Mouse (Mus musculus) gastrocnemius, postnatal 14 days (tissue): ENCODE measurements around the gene Fam229a. TPM values are rescaled to one million over a fixed set of nuclear protein-coding genes. Genes with fewer than 3 reads are reported as not detected.
"Not testable (repeated sequence)": the region's sequence is repeated elsewhere in the genome, so short reads cannot be mapped to it uniquely, and the experiment has no call there.

Source experiments
- DNase-seq: peaks from one replicate; pipeline ENCODE4 v3.0.0; 2021; ENCODE audit warnings: mixed read lengths
- intact Hi-C: fragments of 180-260 bp; cut with DNase I; formaldehyde crosslinking; loops from one replicate; pipeline ENCODE4 v1.15.1; 2025; ENCODE audit warnings: low total_unique reads
- total RNA-seq, 2 experiments: library from RNA; stranded (reverse); gene quantifications; 2 replicates each; pipeline ENCODE4 v1.2.3; 2021

Gene Fam229a
- total RNA-seq, 2 experiments from 2014 or later: not detected

DNA sequence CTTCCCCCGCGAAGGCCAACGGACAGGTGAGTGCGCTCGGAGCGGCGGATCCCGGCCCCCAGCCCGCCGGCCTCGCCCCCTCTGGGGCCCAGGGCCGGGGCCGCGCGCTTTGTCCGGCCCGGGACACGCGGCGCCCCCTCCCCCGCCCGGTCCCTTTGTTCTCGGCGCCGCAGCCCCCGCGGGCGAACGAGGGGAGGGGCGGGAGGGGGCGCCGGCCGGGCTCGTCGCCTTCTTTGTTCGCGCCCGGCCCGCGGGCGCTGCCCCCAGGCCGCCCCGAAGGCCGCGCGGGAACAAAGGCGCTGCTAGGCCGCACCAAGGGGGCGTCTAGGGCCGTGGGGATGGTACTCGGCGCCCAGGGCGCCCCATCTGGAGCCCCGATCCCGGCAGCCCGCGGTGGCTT is 22.9 kb downstream of the Fam229a start:
- DNase-seq: no peak
- intact Hi-C loops: no loop called here

DNA sequence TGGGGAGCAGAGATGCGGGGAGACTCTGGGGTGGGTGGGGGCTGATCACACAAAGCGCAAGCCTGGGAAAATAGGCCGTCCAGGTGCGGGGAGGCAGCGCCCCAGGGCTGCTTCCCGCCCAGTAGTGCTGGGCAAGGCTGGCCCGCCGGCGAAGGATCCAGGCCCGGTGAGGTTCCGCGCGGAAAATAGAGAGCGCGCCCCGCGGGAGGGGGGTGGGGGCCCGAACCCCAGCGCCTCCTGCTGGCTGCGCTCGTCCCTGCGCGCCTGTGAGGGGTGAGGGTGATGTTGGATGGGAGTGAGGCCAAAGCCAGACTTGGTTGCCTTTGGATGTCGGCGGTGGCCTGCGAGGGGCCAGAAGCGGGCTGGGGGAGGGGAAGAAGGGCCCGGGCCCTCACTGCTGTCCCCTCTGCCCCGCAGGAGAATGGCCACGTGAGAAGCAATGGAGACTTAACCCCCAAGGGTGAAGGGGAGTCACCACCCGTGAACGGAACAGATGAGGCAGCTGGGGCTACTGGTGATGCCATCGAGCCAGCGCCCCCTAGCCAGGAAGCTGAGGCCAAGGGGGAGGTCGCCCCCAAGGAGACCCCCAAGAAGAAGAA is 23.4 kb downstream of the Fam229a start:
- intact Hi-C loops: no loop called here
- peak; percentile 69 for DNase-seq

DNA sequence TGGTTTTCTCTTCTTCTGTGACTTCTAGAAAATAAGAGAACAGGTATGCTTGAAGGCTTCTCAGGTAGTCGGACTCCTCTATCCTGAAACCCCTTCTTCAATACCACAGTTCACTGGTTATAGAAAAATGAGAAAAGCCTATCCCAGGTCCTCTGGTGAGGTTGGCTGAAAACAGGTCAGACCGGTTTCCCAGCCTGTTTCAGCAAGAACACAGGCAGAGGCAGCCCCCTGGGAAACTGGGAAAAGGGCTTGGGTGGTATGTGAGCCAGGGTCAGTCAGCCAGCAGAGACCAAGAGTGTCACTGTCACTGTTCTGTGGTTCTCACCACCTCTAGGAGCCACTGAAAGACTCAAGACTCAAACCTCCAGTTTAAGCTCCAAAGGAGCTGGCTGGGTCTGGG is 25.9 kb downstream of the Fam229a start:
- no peak for DNase-seq
- intact Hi-C loops: no loop called here

DNA sequence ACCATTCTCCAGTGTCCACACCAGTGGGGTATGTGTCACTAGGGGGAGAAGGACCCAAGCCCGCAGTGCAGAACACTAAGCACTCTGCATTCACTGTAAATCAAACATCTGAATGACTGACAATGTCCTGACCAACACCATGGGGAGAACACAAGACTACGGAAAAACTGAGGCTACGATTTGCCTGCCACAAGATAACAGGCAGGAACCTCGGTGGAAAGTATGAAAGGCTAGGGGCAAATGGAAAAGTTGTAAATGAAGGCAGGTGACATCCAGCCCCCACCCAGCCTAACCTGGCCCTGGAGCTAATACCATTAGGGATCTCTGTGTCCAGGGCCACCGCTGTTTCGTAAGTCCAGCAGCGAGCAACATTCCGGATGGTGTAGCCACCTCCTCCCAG is 27.5 kb downstream of the Fam229a start:
- intact Hi-C loops: no loop called here
- DNase-seq: no peak

DNA sequence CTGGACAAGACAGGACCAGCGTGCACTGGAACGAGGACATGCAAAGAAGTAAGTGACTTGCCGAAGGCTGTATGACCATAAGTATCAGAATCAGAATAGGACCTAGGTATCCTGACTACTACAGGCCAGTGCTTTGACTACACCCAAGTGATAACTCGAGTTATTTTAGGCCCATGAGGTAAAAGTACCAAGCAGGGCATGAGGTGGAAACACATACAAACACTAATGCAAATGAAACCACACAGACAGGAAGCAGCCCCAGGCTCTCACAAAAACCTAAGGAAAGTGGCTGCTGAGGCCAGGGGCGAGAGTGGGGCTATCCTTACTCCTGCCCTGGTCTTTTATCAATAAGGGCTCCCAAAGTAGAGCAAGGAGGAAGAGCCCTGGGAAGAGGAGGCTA is 34.3 kb downstream of the Fam229a start:
- DNase-seq: no peak
- intact Hi-C loops: no loop called here

DNA sequence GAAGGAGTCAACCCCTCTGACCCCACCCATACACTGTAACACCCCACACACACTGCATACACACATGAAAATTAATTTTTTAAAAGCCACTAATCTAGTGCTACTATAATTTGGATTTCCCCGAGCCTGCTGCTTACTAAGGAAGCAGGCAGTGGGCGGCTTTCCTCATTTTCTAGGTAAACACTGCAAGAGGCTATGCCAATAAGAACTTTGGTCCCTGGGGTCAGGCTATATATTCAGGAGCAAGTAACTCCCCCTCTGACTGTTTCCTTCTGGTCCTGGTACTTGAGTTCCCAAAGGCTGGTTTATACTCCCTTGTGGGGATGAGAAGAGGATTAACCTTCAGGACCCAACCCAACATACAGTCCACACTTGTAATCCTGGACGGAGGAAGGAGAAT is 34.9 kb downstream of the Fam229a start:
- intact Hi-C loops: no loop called here
- DNase-seq: no peak

DNA sequence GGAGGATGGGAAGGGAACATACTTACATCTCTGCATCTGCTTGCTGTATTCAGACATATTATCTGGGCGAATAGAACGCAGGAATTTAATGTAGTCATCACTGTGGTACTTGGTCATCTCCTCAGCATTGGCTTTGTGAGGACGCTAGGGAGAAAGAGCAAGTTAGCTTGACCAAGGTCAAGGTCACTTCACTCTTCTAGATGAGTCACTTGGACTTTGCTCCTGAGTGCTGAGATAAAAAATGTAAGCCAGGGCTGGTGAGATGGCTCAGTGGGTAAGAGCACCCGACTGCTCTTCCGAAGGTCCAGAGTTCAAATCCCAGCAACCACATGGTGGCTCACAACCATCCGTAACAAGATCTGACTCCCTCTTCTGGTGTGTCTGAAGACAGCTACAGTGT is 37.9 kb downstream of the Fam229a start:
- not testable (repeated sequence) for DNase-seq

DNA sequence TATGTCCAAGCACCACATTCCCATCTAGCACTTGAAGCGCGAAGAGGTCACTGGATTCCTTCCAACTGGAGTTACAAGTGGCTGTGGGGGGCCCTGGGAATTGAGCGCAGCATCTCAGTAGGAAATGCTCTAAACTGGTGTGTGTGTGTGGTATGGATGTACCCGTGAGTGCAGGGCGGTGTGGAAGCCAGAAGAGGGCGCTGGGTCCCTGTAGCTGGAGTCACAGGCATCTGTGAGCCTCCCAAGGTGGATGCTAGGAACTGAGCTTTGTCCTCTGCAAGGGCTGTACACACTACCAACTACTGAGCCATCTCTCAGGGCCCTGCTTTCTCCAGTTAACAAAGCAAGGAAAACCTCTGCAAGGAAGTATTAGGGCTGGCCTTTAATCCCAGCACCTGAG is 49.0 kb downstream of the Fam229a start:
- intact Hi-C loops: loop anchor here (10.0 kb wide), 1 partner anchor 75 kb away; the partner anchor contains the start of genes Dcdc2b and Iqcc
- DNase-seq: peak; percentile 13

More for the DNA sequence above, 37.9 kb downstream of the Fam229a start:
- intact Hi-C loops: not testable (repeated sequence)

Other genes starting within 250 kb of the Fam229a start
- gene C77080, start 229.8 kb upstream of the Fam229a start, total RNA-seq: 1 to 10 TPM; 2.3 to 2.5 TPM
- 10 to 100 TPM; 50.0 to 63.6 TPM for gene Sync, start 203.6 kb upstream of the Fam229a start, total RNA-seq
- gene Rbbp4, start 155.8 kb upstream of the Fam229a start, total RNA-seq: 10 to 100 TPM; 66.0 to 67.2 TPM
- 10 to 100 TPM; 24.0 to 25.1 TPM for gene Zbtb8os, start 155.5 kb upstream of the Fam229a start, total RNA-seq
- 1 to 10 TPM; 2.4 to 2.9 TPM for gene Zbtb8a, start 113.1 kb upstream of the Fam229a start, total RNA-seq
- not detected for gene Zbtb8b, start 50.3 kb upstream of the Fam229a start, total RNA-seq
- gene Bsdc1, start 29.6 kb upstream of the Fam229a start, total RNA-seq: 10 to 100 TPM; 22.2 to 32.6 TPM
- not detected for gene Tssk3, start 168 bp upstream of the Fam229a start, total RNA-seq
- 10 to 100 TPM in 1 of 2 experiments, 1 to 10 TPM in 1; 9.2 to 14.4 TPM for gene Marcksl1, start 22.4 kb downstream of the Fam229a start, total RNA-seq
- 10 to 100 TPM; 14.9 to 16.9 TPM for gene Hdac1, start 51.5 kb downstream of the Fam229a start, total RNA-seq
- under 1 TPM; 0.37 to 0.44 TPM for gene Lck, start 82.5 kb downstream of the Fam229a start, total RNA-seq
- under 1 TPM; 0.62 to 0.66 TPM for gene Fam167b, start 87.4 kb downstream of the Fam229a start, total RNA-seq
- 100 to 1,000 TPM; 135 to 141 TPM for gene Eif3i, start 109.5 kb downstream of the Fam229a start, total RNA-seq
- 10 to 100 TPM; 33.6 to 35.8 TPM for gene Tmem234, start 109.5 kb downstream of the Fam229a start, total RNA-seq
- gene Dcdc2b, start 123.1 kb downstream of the Fam229a start, total RNA-seq: 1 to 10 TPM; 1.0 to 1.8 TPM
- gene Iqcc, start 127.9 kb downstream of the Fam229a start, total RNA-seq: 10 to 100 TPM; 10.4 to 11.8 TPM
- gene Ccdc28b, start 132.8 kb downstream of the Fam229a start, total RNA-seq: 10 to 100 TPM; 58.0 to 66.8 TPM
- 10 to 100 TPM; 25.5 to 28.6 TPM for gene Txlna, start 149.9 kb downstream of the Fam229a start, total RNA-seq
- gene Kpna6, start 181.6 kb downstream of the Fam229a start, total RNA-seq: 10 to 100 TPM; 62.8 to 64.2 TPM
- gene Tmem39b, start 205.6 kb downstream of the Fam229a start, total RNA-seq: 1 to 10 TPM; 1.9 to 3.7 TPM